Mouse (Mus musculus): ENCODE measurements around the gene Zfp609.

- no peak for TF ChIP-seq TCF12 (IDR thresholded peaks at IDR 0.05; ENCODE audit: insufficient read depth, poor library complexity, severe bottlenecking)
- TF ChIP-seq E2F4 (IDR thresholded peaks at IDR 0.05; ENCODE audit: insufficient read depth): no peak
- no peak for TF ChIP-seq POLR2AphosphoS2 (IDR thresholded peaks at IDR 0.05; ENCODE audit: insufficient read length, low read depth)
- TF ChIP-seq POLR2A (IDR thresholded peaks at IDR 0.05; ENCODE audit: insufficient read length, low read depth): no peak
- no peak for TF ChIP-seq MAX (IDR thresholded peaks at IDR 0.05; ENCODE audit: low read depth)
- no peak for TF ChIP-seq USF1 (IDR thresholded peaks at IDR 0.05; ENCODE audit: low read depth)
- no peak for TF ChIP-seq CEBPB (IDR thresholded peaks at IDR 0.05; ENCODE audit: insufficient read depth, poor library complexity, severe bottlenecking)
- TF ChIP-seq MYOG (IDR thresholded peaks at IDR 0.05; ENCODE audit: control insufficient read depth in 1 of 3, insufficient read depth in 1 of 3, insufficient read length in 2 of 3, low read depth in 2 of 3): no peak
- TF ChIP-seq MYOD1 (IDR thresholded peaks at IDR 0.05; ENCODE audit: control insufficient read depth in 1 of 3, insufficient read length in 2 of 3, low read depth in 2 of 3): no peak
These were observed 3.8 kb upstream of the Zfp609 start for GRCm38 (mm10) chr9:65831164-65831563.

Data from myocyte (in vitro differentiated cells).